Mouse (Mus musculus): ENCODE results near the gene Suco.

- no peak for TF ChIP-seq POLR2A (IDR thresholded peaks at IDR 0.05; ENCODE audit: control insufficient read depth, extremely low read depth, insufficient read depth, low read length, poor library complexity)
- TF ChIP-seq CTCF (IDR thresholded peaks at IDR 0.05; ENCODE audit: borderline replicate concordance, control insufficient read depth, extremely low read depth, insufficient read depth, low read length, poor library complexity) = no peak
These were observed 11.3 kb upstream of the Suco start for GRCm38 (mm10) chr1:161887679-161888260.
